Mouse (Mus musculus): ENCODE measurements at regions not wholly inside any gene's neighbourhood (a gene's known extent, or its start where the extent isn't known, plus 50 kb on each side); places are given as distances from the start of the nearest gene placed in this dataset.

- no peak for DNase-seq
Measured at GRCm38 (mm10) chr8:25389947-25390346, 565.8 kb upstream of the Adam5 start.

GRCm38 (mm10) chr8:25389371-25389855 lies 565.2 kb upstream of the Adam5 start:
- peak; percentile 66 for DNase-seq

GRCm38 (mm10) chr8:25388811-25389210 lies 564.6 kb upstream of the Adam5 start:
- DNase-seq, result peak; percentile 74

DNA sequence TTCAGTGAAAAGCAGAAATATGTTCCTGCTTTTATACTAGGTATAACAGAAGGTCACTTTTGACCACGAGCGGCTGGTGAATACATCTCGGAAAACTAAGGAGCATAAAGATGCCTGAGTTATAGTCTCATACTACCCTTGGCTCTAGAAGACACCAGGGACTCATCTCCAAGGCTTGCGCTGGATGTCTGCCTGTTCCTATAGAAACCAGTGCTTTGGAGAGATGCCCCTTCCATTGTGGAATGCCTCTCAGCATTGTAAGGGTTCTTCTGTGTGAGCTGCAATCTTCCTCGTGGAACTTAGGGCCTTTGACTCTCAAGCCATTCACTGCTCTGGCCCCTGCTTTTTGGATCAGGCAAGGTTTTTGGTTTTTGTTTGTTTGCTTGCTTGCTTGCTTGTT lies 561.0 kb upstream of the Adam5 start:
- no peak for DNase-seq

- DNase-seq, result no peak
Measured at GRCm38 (mm10) chr8:25384591-25384990, 560.4 kb upstream of the Adam5 start.

GRCm38 (mm10) chr8:25373276-25373675 lies 549.1 kb upstream of the Adam5 start:
- DNase-seq, result no peak

DNA sequence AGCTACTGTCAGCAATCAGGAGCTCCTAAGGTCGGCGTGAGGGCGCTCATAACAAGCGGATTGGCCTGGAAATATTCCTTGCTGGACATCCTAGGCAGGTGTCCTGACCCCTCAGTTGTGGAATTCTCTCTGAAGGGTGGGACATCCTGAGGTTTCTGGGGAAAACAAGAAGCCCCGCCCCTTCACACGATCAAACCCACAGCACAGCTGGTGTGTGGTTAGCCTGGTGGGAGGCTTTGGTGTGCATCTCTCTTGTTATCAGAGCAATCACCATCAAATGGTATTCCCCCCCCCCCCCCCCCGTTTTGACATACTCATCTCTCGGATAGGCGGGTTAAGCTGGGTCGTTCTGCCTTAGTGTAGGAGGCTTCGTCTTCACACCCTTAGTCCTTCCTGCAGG lies 546.8 kb upstream of the Adam5 start:
- no peak for DNase-seq

GRCm38 (mm10) chr8:25369331-25369730 lies 545.2 kb upstream of the Adam5 start:
- no peak for DNase-seq

DNA sequence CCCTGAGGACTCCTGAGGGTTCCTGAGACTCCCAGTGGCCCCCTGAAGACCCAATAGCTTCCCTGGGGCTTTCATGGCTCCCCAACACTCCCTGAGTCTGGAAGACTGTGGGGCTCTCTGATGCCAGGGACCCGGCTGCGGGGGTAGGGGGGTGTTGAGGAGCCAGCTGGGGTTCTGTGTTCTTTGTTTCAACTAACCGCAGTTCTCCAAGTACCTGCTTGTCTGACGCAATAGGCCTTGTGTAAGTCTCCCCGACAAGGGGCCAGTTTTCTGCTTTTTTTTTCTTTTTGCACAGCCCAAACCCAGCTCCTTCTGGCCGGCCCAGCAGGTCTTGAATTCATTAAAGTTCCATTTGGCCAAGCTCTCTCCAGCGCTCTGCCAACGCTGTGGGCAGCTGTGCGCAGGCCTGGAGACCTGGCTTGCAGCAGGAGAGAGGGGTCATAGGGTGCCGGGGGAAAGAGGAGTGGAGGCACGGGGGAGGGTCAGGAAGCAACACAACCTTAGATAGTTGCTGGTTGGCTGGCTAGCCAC lies 544.5 kb upstream of the Adam5 start:
- no peak for DNase-seq

- DNase-seq, result no peak
Measured at GRCm38 (mm10) chr8:25367806-25368549, 543.8 kb upstream of the Adam5 start.

DNA sequence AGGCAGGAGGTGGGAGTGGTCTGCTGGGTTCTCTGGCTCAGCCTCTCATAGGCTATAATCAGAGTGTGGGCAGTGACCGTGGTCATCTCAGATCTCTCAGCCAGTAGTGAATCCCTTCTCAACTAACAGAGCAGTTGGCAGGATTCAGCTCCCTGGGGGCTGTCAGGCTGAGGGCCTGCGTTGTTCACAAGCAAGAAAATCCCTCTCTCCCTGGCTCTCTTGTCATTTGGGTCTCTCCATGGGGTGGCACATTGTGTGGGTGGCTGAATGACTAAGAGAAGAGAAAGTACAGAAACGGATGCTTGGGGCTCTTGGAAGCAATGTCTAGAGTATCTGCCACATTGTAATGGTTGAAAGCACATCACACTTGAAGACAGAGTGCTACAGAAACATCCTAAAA lies 542.0 kb upstream of the Adam5 start:
- DNase-seq, result no peak

DNA sequence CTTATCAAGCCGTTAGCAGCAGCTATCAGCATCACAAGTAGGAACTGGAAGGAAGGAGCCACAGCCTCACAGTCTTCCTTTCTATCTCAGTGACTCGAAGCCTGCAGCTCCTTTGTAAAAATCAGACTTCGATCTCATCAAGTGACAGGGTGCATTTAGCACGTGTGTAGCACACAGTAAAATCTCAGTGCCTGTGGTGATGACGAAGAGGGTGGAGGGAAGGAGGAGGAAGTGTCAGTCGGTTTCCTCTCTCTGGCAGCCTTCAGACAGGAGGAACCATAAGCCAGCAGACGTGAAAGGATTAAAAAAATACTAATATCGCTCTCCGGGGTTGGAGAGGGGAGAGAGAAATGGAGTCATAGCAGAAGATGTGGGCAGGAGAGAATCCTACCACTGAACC lies 538.5 kb upstream of the Adam5 start:
- no peak for DNase-seq

GRCm38 (mm10) chr8:25362146-25362545 lies 538.0 kb upstream of the Adam5 start:
- DNase-seq, result no peak

DNA sequence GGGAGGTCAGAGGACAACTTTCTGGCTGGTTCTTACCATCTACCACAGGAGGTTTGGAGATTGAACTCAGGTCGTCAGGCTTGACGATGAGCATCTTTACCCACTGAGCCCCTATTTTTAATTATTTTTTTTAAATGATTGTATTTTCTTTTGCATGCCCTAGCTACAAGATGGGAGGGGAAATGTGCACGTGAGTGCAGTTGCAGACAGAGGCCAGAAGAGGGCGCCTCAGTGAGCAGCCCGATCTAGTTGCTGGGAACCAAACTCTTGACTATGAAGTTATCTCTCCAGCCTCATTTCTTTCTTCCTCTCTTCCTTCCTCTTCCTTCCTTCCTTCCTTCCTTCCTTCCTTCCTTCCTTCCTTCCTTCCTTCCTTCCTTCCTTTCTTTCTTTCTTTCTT lies 537.3 kb upstream of the Adam5 start:
- no peak for DNase-seq

GRCm38 (mm10) chr8:25358539-25359165 lies 534.5 kb upstream of the Adam5 start:
- DNase-seq, result peak; percentile 82

DNA sequence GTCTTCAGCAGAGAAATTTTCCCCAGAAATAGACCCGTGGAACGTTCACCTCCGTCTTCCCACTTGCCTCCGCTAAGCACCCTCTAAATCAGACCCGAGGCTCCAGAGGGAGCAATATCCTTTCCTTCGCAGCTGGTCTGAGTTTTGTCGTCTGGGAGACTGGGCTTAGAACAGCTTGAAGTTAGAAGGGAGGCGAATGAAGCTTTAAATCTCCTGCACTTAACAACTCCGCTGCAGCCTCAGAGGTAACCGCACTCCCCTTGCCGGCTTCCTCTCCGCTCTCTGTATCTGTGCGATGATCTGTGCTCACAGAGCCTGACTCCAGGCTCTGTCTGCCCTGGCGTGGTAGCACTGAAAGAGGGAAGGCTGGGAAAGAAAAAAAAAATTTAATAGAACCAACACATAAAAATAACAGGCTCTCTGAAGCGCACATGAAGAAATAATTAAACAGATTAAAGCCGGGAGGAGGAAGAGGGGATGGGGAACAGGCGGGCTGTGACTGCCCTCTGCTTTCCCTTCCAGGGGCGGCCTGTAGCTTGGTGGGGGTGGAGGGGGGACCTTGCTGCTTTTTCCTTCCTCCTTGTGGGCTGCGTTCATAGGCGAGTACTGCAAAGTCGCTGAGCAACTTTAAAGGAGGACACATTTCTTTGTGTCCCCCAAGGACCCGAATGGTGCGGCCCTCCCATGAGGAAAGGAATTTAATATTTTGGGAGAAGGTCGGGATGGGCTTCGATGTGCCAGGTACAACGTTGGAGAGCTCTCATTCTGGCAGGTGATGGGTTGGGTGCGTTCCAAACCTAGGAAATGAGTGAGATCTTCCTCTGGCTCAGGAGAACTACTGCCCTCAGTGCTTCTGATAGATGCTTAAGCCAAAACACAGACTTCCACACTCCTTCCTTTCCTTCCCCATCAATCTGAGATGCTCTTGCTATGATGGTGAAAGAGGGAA lies 529.9 kb upstream of the Adam5 start:
- DNase-seq, result peak; percentile 46

GRCm38 (mm10) chr8:25353405-25353804 lies 529.2 kb upstream of the Adam5 start:
- peak; percentile 29 for DNase-seq

GRCm38 (mm10) chr8:25348003-25348683 lies 524.0 kb upstream of the Adam5 start:
- peak; percentile 65 for DNase-seq

DNA sequence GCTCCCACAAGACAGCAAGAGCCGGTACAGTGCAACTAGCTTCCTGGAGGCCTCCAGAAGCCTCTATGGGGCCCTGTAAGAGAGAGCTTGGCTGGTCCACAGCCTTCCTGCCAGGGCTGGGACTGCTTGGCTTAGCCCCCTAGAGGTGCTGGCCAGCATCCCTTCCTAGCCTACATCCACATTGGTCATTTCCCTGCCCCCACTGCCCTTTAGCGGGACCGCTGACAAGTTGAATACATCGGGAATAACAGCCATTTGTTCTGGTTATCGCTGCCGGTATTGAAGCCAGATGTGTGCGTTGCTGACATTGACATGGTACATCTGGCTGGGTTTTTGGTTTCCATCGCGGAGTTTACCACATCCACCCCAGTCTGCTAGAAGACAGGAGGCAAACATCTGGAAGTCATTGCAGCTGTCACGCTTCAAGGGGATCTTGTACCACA lies 519.0 kb upstream of the Adam5 start:
- DNase-seq, result no peak

- no peak for DNase-seq
Measured at GRCm38 (mm10) chr8:25342501-25342900, 518.3 kb upstream of the Adam5 start.

- DNase-seq, result no peak
Measured at GRCm38 (mm10) chr8:25341225-25341624, 517.1 kb upstream of the Adam5 start.

DNA sequence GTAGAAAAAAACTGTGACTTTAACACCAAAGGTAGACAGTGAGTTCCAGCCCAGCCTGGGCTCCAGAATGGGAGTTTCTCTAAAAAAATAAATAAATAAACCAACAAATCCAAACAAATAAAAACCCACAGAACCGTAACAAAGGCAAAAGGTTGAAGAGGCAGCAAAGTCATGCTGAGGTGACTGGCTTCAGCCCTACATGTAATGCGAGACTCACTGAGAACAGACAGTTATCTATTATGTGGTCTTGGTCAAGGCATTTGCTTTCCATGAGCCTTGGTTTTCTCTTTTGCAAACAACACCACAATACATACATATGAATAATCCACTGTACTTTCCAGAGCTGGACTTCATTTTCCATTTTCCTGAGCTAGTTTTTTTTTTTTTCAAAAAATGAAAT lies 516.6 kb upstream of the Adam5 start:
- no peak for DNase-seq
